Mouse (Mus musculus): ENCODE data around the gene Psmb10. TPM values are rescaled to one million over a fixed set of nuclear protein-coding genes. Genes with fewer than 3 reads are reported as not detected.
A peak's percentile ranks its signal among the peaks of the same experiment; 100 is the strongest.

Psmb10 gene
- polyA plus RNA-seq, 1 experiment from 2014 or later: 93.0 TPM

GRCm38 (mm10) chr8:105943321-105943739 lies 5.1 kb upstream of the Psmb10 start, which contains the start of gene Lcat:
TSS of gene Lcat (minus strand) at chr8:105943382.
- Histone ChIP-seq H3K36me3 (ENCODE audit: control insufficient read depth, insufficient read depth, low read length) (no peaks in the 10 kb centered on the region), H3K4me1 (ENCODE audit: control insufficient read depth, insufficient read depth, low read depth, low read length) (peaks cover under 1% of the 10 kb centered on the region), H3K9ac (ENCODE audit: low read depth, low read length) (no peak within 1 kb of the TSS), H3K9me3 (ENCODE audit: control insufficient read depth, low read length) (no peaks in the 10 kb centered on the region), H3K4me3 (ENCODE audit: low read length) (no peak within 1 kb of the TSS), H3K4me2 (ENCODE audit: low read length) (no peak within 1 kb of the TSS), H3K27me3 (replicated peaks; ENCODE audit: control insufficient read depth, insufficient read depth, low read length) (no peaks in the 10 kb centered on the region), H3K27ac (ENCODE audit: low read depth, low read length) (peak within 1 kb of the TSS; percentile 58; the same call in 1 of the 2 replicates)
- 55% methylated on average over 7 of the region's 8 CpGs for WGBS
- peak; percentile 87 for ATAC-seq

DNA sequence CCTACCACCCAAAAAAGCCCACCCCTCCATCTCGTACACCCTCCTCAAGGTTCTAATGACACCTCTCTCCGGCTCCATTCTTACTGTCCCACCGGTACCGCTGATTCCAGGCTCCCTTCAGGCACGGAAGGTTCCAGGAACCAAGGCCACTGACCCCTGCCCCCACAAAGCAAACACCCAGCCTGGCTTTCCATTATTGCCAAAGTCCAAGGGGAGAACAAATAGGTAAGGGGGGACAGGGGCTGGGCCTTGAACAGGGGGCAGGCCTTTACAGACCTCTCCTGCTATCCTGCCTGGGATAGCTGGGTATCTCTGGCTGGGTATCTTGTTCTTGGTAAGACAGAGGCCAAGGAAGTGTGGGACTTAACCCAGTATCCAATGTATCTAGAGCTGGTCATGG lies 4.3 kb upstream of the Psmb10 start:
- Histone ChIP-seq H3K9ac (ENCODE audit: low read depth, low read length) (no peak overlapping the region), H3K9me3 (ENCODE audit: control insufficient read depth, low read length) (no peaks in the 10 kb centered on the region), H3K27me3 (replicated peaks; ENCODE audit: control insufficient read depth, insufficient read depth, low read length) (no peaks in the 10 kb centered on the region), H3K4me1 (ENCODE audit: control insufficient read depth, insufficient read depth, low read depth, low read length) (peaks cover 4% of the 10 kb centered on the region), H3K4me3 (ENCODE audit: low read length) (no peak overlapping the region), H3K36me3 (ENCODE audit: control insufficient read depth, insufficient read depth, low read length) (no peaks in the 10 kb centered on the region), H3K27ac (ENCODE audit: low read depth, low read length) (no peak overlapping the region), H3K4me2 (ENCODE audit: low read length) (no peak overlapping the region)
- 98% methylated on average over 5 of the region's 5 CpGs for WGBS
- no peak for ATAC-seq

GRCm38 (mm10) chr8:105942026-105942425 lies 3.8 kb upstream of the Psmb10 start:
- Histone ChIP-seq H3K4me3 (ENCODE audit: low read length) (no peak overlapping the region), H3K27ac (ENCODE audit: low read depth, low read length) (no peak overlapping the region), H3K4me2 (ENCODE audit: low read length) (no peak overlapping the region), H3K9ac (ENCODE audit: low read depth, low read length) (no peak overlapping the region), H3K27me3 (replicated peaks; ENCODE audit: control insufficient read depth, insufficient read depth, low read length) (no peaks in the 10 kb centered on the region), H3K36me3 (ENCODE audit: control insufficient read depth, insufficient read depth, low read length) (no peaks in the 10 kb centered on the region), H3K9me3 (ENCODE audit: control insufficient read depth, low read length) (no peaks in the 10 kb centered on the region), H3K4me1 (ENCODE audit: control insufficient read depth, insufficient read depth, low read depth, low read length) (peaks cover 4% of the 10 kb centered on the region)
- 91% methylated on average over 11 of the region's 11 CpGs for WGBS
- no peak for ATAC-seq

- peak; percentile 38 for ATAC-seq
- Histone ChIP-seq H3K27ac (ENCODE audit: low read depth, low read length) (peak overlapping the region; percentile 94), H3K4me3 (ENCODE audit: low read length) (peak overlapping the region; percentile 62), H3K27me3 (replicated peaks; ENCODE audit: control insufficient read depth, insufficient read depth, low read length) (no peaks in the 10 kb centered on the region), H3K9me3 (ENCODE audit: control insufficient read depth, low read length) (no peaks in the 10 kb centered on the region), H3K4me2 (ENCODE audit: low read length) (peak overlapping the region; percentile 95), H3K36me3 (ENCODE audit: control insufficient read depth, insufficient read depth, low read length) (no peaks in the 10 kb centered on the region), H3K9ac (ENCODE audit: low read depth, low read length) (peak overlapping the region; percentile 84), H3K4me1 (ENCODE audit: control insufficient read depth, insufficient read depth, low read depth, low read length) (peaks cover 15% of the 10 kb centered on the region)
- WGBS: 3% methylated on average over 33 of the region's 33 CpGs
These were observed 543 bp downstream of the Psmb10 start for GRCm38 (mm10) chr8:105937496-105938305.

GRCm38 (mm10) chr8:105936866-105937475 lies 1.3 kb downstream of the Psmb10 start:
- peaks cover 15% of the 10 kb centered on the region for H3K4me1 ChIP-seq (ENCODE audit: control insufficient read depth, insufficient read depth, low read depth, low read length)
- under 1% methylated on average over 28 of the region's 30 CpGs for WGBS
- peak overlapping the region; percentile 95 for H3K4me2 ChIP-seq (ENCODE audit: low read length)
- ATAC-seq: peak; percentile 93
- H3K27me3 ChIP-seq (replicated peaks; ENCODE audit: control insufficient read depth, insufficient read depth, low read length): no peaks in the 10 kb centered on the region
- H3K9ac ChIP-seq (ENCODE audit: low read depth, low read length): peak overlapping the region; percentile 84
- H3K9me3 ChIP-seq (ENCODE audit: control insufficient read depth, low read length): no peaks in the 10 kb centered on the region
- H3K36me3 ChIP-seq (ENCODE audit: control insufficient read depth, insufficient read depth, low read length): no peaks in the 10 kb centered on the region
- H3K27ac ChIP-seq (ENCODE audit: low read depth, low read length): peak overlapping the region; percentile 94
- H3K4me3 ChIP-seq (ENCODE audit: low read length): peak overlapping the region; percentile 62

DNA sequence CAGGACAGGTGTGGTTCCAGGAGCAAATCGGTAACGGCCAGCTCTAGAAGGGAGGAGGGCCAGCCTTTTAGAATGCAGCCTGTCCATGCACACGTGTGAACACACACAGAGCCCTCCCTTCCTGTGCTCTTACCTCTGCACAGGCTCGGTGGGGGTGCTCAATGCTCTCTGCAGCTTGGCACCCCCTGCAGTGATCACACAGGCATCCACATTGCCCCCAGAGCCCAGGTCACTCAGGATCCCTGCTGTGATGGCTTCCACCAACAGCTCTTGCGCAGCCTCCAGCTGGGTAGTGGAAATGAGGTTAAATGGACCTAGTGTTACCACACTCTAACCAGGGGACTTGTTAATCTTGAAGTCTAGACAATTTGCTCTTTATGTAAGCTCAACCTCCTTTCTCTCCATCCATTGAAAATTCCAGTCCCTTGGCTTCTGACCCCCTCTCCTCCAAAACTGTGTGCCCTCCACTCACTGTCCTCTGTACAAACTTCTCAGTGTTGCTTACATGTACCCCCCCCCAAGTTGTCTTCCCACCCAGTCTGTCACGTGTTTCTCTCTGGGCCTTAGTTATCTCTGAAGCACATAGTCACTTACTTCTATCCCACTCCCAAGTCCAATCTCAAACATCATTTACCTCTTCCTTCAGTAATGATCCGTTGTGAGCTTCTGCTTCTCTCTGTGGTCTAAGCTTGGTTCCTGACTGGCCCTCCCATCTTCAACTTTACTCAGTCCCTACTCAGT lies 2.2 kb downstream of the Psmb10 start:
- no peaks in the 10 kb centered on the region for H3K36me3 ChIP-seq (ENCODE audit: control insufficient read depth, insufficient read depth, low read length)
- no peak overlapping the region; the same call in 1 of the 2 replicates for H3K27ac ChIP-seq (ENCODE audit: low read depth, low read length)
- no peaks in the 10 kb centered on the region for H3K9me3 ChIP-seq (ENCODE audit: control insufficient read depth, low read length)
- peak overlapping the region; percentile 84 for H3K9ac ChIP-seq (ENCODE audit: low read depth, low read length)
- H3K4me3 ChIP-seq (ENCODE audit: low read length): peak overlapping the region; percentile 62
- H3K4me2 ChIP-seq (ENCODE audit: low read length): peak overlapping the region; percentile 95
- WGBS: 26% methylated on average over 7 of the region's 7 CpGs
- ATAC-seq: no peak
- H3K4me1 ChIP-seq (ENCODE audit: control insufficient read depth, insufficient read depth, low read depth, low read length): peaks cover 15% of the 10 kb centered on the region
- no peaks in the 10 kb centered on the region for H3K27me3 ChIP-seq (replicated peaks; ENCODE audit: control insufficient read depth, insufficient read depth, low read length)

GRCm38 (mm10) chr8:105935105-105935504 lies 3.1 kb downstream of the Psmb10 start:
- no peaks in the 10 kb centered on the region for H3K9me3 ChIP-seq (ENCODE audit: control insufficient read depth, low read length)
- H3K9ac ChIP-seq (ENCODE audit: low read depth, low read length): no peak overlapping the region
- no peak overlapping the region for H3K4me3 ChIP-seq (ENCODE audit: low read length)
- H3K36me3 ChIP-seq (ENCODE audit: control insufficient read depth, insufficient read depth, low read length): no peaks in the 10 kb centered on the region
- no peak overlapping the region for H3K27ac ChIP-seq (ENCODE audit: low read depth, low read length)
- H3K4me1 ChIP-seq (ENCODE audit: control insufficient read depth, insufficient read depth, low read depth, low read length): peaks cover 18% of the 10 kb centered on the region
- no peak for ATAC-seq
- 85% methylated on average over 6 of the region's 6 CpGs for WGBS
- H3K27me3 ChIP-seq (replicated peaks; ENCODE audit: control insufficient read depth, insufficient read depth, low read length): no peaks in the 10 kb centered on the region
- no peak overlapping the region for H3K4me2 ChIP-seq (ENCODE audit: low read length)

GRCm38 (mm10) chr8:105933762-105934161 lies 4.5 kb downstream of the Psmb10 start, which contains the start of gene Ctrl:
TSS of gene Ctrl (minus strand) at chr8:105933862.
- no peak within 1 kb of the TSS for H3K4me3 ChIP-seq (ENCODE audit: low read length)
- H3K4me2 ChIP-seq (ENCODE audit: low read length): no peak within 1 kb of the TSS
- no peaks in the 10 kb centered on the region for H3K27me3 ChIP-seq (replicated peaks; ENCODE audit: control insufficient read depth, insufficient read depth, low read length)
- H3K9me3 ChIP-seq (ENCODE audit: control insufficient read depth, low read length): no peaks in the 10 kb centered on the region
- no peak within 1 kb of the TSS for H3K27ac ChIP-seq (ENCODE audit: low read depth, low read length)
- no peak within 1 kb of the TSS for H3K9ac ChIP-seq (ENCODE audit: low read depth, low read length)
- 92% methylated on average over 2 of the region's 2 CpGs for WGBS
- no peaks in the 10 kb centered on the region for H3K36me3 ChIP-seq (ENCODE audit: control insufficient read depth, insufficient read depth, low read length)
- peaks cover 18% of the 10 kb centered on the region for H3K4me1 ChIP-seq (ENCODE audit: control insufficient read depth, insufficient read depth, low read depth, low read length)
- ATAC-seq: no peak

DNA sequence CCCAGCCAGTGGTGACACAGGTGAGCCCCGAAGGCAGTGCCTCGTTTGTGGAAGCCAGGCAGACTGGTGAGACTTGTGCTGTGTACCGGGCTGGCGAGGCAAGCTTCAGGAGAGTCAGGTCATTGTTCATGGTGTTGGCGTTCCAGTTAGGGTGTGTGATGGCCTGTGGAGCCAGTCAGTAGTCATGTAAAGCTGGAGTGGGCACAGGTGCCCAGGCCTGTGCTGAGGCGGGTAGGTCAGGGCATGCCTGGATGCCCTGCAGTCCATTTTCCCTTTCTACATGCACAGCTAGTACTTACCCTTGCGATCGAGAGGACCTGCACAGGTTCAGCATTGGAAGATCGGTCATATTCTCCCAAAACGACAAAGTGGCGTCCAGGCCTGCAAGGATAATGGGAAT lies 5.7 kb downstream of the Psmb10 start:
- no peak for ATAC-seq
- Histone ChIP-seq H3K27me3 (replicated peaks; ENCODE audit: control insufficient read depth, insufficient read depth, low read length) (no peaks in the 10 kb centered on the region), H3K4me1 (ENCODE audit: control insufficient read depth, insufficient read depth, low read depth, low read length) (peaks cover 13% of the 10 kb centered on the region), H3K4me3 (ENCODE audit: low read length) (no peak overlapping the region), H3K4me2 (ENCODE audit: low read length) (no peak overlapping the region), H3K9me3 (ENCODE audit: control insufficient read depth, low read length) (no peaks in the 10 kb centered on the region), H3K36me3 (ENCODE audit: control insufficient read depth, insufficient read depth, low read length) (no peaks in the 10 kb centered on the region), H3K27ac (ENCODE audit: low read depth, low read length) (no peak overlapping the region), H3K9ac (ENCODE audit: low read depth, low read length) (no peak overlapping the region)
- 90% methylated on average over 11 of the region's 11 CpGs for WGBS
